Mouse (Mus musculus) cortical plate, adult 2 months (tissue): ENCODE measurements around the gene Jmjd8. TPM values are rescaled to one million over a fixed set of nuclear protein-coding genes. Genes with fewer than 3 reads are reported as not detected.
A peak's percentile ranks its signal among the peaks of the same experiment; 100 is the strongest.

Experiments
- H3K27ac ChIP-seq: fragments of 200-500 bp; 2 replicates; pipeline ENCODE4 v1.5.1; 2012; ENCODE audit warnings: low read length, control low read depth, inconsistent platforms; ENCODE audit not compliant: insufficient read depth
- H3K4me1 ChIP-seq: fragments of 200-500 bp; 2 replicates; pipeline ENCODE4 v1.6.1; 2011; ENCODE audit warnings: low read length; ENCODE audit not compliant: control insufficient read depth, insufficient read depth
- H3K4me3 ChIP-seq: fragments of 200-500 bp; 2 replicates; pipeline ENCODE4 v1.5.1; 2011; ENCODE audit warnings: mild to moderate bottlenecking, low read length, control low read depth; ENCODE audit not compliant: insufficient read depth
- CTCF ChIP-seq: fragments of 200-500 bp; IDR thresholded peaks from 2 replicates; pipeline ENCODE4 v1.5.1; 2011; ENCODE audit warnings: mild to moderate bottlenecking, control low read depth, low read length; ENCODE audit not compliant: insufficient read depth; ENCODE audit errors: extremely low read depth
- POLR2A ChIP-seq: fragments of 200-500 bp; IDR thresholded peaks from 2 replicates; pipeline ENCODE4 v1.6.1; 2011; ENCODE audit warnings: mild to moderate bottlenecking, low read length, control low read depth; ENCODE audit not compliant: insufficient read depth; ENCODE audit errors: extremely low read depth
- polyA plus RNA-seq: library from polyadenylated mRNA; depleted of rRNA; stranded (reverse); fragments of >200 nt; gene quantifications from 2 replicates; pipeline ENCODE4 v1.2.3, GENCODE M21; 2012

The Jmjd8 gene
- polyA plus RNA-seq, 1 experiment, result 55.6 TPM

- peak within 1 kb of the TSS; percentile 51 for H3K4me3 ChIP-seq
- H3K27ac ChIP-seq, result peak within 1 kb of the TSS; percentile 69
- H3K4me1 ChIP-seq, result peaks cover 5% of the 10 kb centered on the region
- TF ChIP-seq CTCF (no peak), POLR2A (peak; percentile 71; the same call in 1 of the 2 replicates)
Measured at GRCm38 (mm10) chr17:25837076-25837410, 8.4 kb downstream of the Jmjd8 start, which contains the start of gene Rhbdl1. Gene Rhbdl1, minus strand, starts transcription at chr17:25837295.

GRCm38 (mm10) chr17:25837533-25837932, 8.9 kb downstream of the Jmjd8 start:
- TF ChIP-seq CTCF, result no peak
- TF ChIP-seq POLR2A, result no peak
- peak overlapping the region; percentile 69; the same call in 1 of the 2 replicates for H3K27ac ChIP-seq
- no peak overlapping the region; the same call in 1 of the 2 replicates for H3K4me3 ChIP-seq
- H3K4me1 ChIP-seq, result peaks cover 5% of the 10 kb centered on the region

DNA sequence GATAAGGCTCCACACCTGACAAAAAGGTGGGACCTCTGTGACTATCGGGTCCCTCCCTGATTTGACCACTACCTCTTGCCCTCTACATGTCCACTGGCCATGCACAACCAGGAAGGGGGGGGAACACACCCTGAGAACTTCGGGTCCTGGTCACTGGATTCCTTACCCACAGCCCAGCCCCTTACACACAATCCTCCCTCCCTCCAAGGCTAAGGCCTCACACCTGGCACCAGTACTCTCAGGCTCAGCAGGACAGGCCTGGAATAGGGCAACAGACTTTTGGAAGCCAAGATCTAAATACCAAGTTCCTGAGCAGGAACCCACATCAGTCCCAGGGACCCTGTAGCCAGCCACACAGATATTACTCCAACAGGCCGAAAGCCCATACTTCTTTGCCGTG, 10.2 kb downstream of the Jmjd8 start:
- Histone ChIP-seq H3K4me3 (no peak overlapping the region), H3K4me1 (peaks cover 10% of the 10 kb centered on the region), H3K27ac (no peak overlapping the region)
- TF ChIP-seq POLR2A (no peak), CTCF (no peak)

GRCm38 (mm10) chr17:25839455-25840235, 11.0 kb downstream of the Jmjd8 start:
- H3K27ac ChIP-seq, result no peak overlapping the region
- H3K4me1 ChIP-seq, result peaks cover 10% of the 10 kb centered on the region
- no peak overlapping the region for H3K4me3 ChIP-seq
- no peak for TF ChIP-seq CTCF
- TF ChIP-seq POLR2A, result no peak

DNA sequence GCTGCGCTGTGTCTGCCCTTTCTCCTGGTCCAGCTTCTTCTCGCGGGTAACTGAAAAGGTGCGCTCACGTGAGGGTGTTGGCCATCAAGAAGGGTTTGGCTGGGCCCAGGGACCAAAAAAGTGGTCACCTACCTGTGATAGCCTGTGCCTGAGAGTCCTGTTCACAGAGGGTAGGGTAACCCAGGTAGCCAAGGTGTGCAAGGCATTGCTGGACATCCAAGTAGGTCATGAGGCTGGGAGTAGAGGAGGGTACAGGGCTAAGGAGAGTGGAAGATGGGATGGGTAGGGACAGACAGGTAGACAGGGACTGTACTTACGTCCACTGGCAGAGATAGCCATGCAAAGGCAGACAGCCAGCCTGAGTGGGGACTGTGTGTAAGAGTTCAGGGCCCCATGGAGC, 11.9 kb downstream of the Jmjd8 start:
- no peak overlapping the region for H3K27ac ChIP-seq
- TF ChIP-seq POLR2A, result no peak
- no peak for TF ChIP-seq CTCF
- peaks cover 8% of the 10 kb centered on the region for H3K4me1 ChIP-seq
- no peak overlapping the region for H3K4me3 ChIP-seq

- no peak within 1 kb of the TSS; the same call in 1 of the 2 replicates for H3K4me3 ChIP-seq
- peaks cover 5% of the 10 kb centered on the region for H3K4me1 ChIP-seq
- TF ChIP-seq CTCF, result no peak
- no peak for TF ChIP-seq POLR2A
- H3K27ac ChIP-seq, result no peak within 1 kb of the TSS
Measured at GRCm38 (mm10) chr17:25841117-25841880, 12.6 kb downstream of the Jmjd8 start, which contains the start of gene Gm20683. Gene Gm20683, minus strand, starts transcription at chr17:25841763.

DNA sequence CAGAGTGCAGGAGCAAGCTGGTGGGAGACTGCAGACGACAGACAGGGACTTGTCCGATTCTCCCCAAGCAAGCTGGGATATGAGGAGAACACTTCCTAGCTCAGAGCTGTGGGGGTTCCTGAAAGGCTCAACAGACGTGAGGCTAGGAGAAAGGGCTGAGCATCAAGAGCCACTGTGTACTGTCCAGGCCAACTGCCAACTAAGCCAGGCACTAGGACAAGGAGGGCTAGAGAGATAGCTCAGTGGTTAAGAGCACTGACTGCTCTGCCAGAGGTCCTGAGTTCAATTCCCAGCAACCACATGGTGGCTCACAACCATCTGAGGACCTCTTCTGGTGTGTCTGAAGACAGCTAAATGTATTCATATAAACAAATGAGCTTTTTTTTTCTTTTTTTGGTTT, 13.8 kb downstream of the Jmjd8 start:
- H3K4me1 ChIP-seq, result peaks cover 5% of the 10 kb centered on the region
- TF ChIP-seq POLR2A (no peak), CTCF (no peak)
- H3K27ac ChIP-seq, result no peak overlapping the region
- H3K4me3 ChIP-seq, result no peak overlapping the region; the same call in 1 of the 2 replicates

DNA sequence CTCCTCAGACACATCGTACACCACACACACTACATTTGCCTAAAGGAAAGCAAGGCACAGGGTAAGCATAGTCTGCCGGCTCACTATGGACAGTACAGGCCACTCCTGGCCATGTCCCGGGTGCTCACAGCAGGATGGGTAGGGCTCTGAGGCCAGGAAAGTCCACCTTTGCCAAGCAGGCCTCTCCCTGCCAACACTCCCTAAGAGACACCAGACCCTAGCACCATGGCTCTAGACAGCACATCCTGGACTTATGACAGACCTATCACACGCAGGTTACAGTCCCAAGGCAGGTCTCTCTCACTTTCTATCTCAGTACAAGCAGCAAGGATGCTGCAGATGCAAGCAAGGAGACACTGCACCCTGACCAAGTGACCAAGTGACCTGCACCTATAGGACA, 14.5 kb downstream of the Jmjd8 start:
- H3K27ac ChIP-seq, result no peak overlapping the region

DNA sequence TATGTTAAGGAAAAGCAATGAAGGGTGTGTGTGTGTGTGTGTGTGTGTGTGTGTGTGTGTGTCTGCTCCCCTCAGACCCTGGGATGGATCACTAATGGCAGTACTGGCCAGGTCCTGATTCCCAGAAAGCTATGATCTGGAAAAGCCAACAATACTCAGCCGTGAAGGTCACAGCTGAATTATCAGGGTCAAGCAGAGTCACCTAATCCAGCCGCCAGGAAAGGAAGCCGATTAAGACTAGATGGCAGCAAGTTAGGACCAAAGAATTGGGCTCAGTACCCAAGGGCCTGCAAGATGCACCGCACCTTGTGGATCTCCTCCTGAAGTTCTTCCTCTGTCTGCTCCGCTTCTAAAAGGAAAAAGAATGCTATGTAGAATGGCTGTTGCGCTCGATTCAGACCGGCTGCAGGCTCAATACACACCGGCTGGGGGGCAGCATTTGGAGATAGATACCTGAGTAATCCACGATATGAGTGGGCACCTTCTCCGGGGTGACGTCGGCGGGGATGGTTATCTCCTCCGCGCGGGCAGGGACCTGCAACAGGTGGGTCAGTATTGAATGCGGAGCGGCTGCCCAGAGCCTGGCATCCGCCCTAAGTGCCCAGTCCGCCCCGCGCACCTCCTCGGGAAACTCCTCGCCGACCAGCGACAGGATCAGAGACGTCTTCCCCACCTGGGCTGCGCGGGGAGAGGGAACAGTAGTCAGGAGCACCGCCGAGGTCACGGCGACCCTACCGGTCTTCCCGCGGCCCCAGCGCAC, 15.1 kb downstream of the Jmjd8 start:
- Histone ChIP-seq H3K4me3 (peak overlapping the region; percentile 85), H3K27ac (peak overlapping the region; percentile 82), H3K4me1 (peaks cover 5% of the 10 kb centered on the region)
- TF ChIP-seq POLR2A, result no peak
- TF ChIP-seq CTCF, result no peak

More for the DNA sequence above, 14.5 kb downstream of the Jmjd8 start:
- no peak for TF ChIP-seq CTCF
- TF ChIP-seq POLR2A, result no peak
- Histone ChIP-seq H3K4me3 (peak overlapping the region; percentile 85; the same call in 1 of the 2 replicates), H3K4me1 (peaks cover 5% of the 10 kb centered on the region)
